Mouse (Mus musculus) testis, adult 2 months (tissue): ENCODE results near the gene Nhlrc4. TPM values are rescaled to one million over a fixed set of nuclear protein-coding genes. Genes with fewer than 3 reads are reported as not detected.

ENCODE experiments used
- H3K27ac ChIP-seq: fragments of 200-500 bp; 2 replicates; pipeline ENCODE4 v1.5.1; 2012; ENCODE audit warnings: low read depth, low read length; ENCODE audit not compliant: control insufficient read depth, insufficient read depth
- H3K27me3 ChIP-seq: fragments of 200-500 bp; 2 replicates; pipeline ENCODE4 v1.6.1; 2012; ENCODE audit warnings: mild to moderate bottlenecking, low read length, moderate library complexity; ENCODE audit not compliant: control insufficient read depth, insufficient read depth
- H3K36me3 ChIP-seq: fragments of 200-500 bp; 2 replicates; pipeline ENCODE4 v1.6.1; 2012; ENCODE audit warnings: mild to moderate bottlenecking, low read length; ENCODE audit not compliant: control insufficient read depth, insufficient read depth
- H3K4me1 ChIP-seq: fragments of 200-500 bp; 2 replicates; pipeline ENCODE4 v1.6.1; 2012; ENCODE audit warnings: low read length; ENCODE audit not compliant: control insufficient read depth, insufficient read depth
- H3K4me3 ChIP-seq: fragments of 200-500 bp; 2 replicates; pipeline ENCODE4 v1.5.1; 2012; ENCODE audit warnings: low read depth, mild to moderate bottlenecking, low read length, moderate library complexity, mixed read lengths; ENCODE audit not compliant: control insufficient read depth
- CTCF ChIP-seq: fragments of 200-500 bp; IDR thresholded peaks from 2 replicates; pipeline ENCODE4 v1.5.1; 2012; ENCODE audit warnings: low read depth, mild to moderate bottlenecking, inconsistent platforms, low read length, moderate library complexity; ENCODE audit not compliant: control insufficient read depth, insufficient read depth, insufficient replicate concordance
- POLR2A ChIP-seq: fragments of 200-500 bp; IDR thresholded peaks from 2 replicates; pipeline ENCODE4 v1.6.1; 2012; ENCODE audit warnings: low read depth, mild to moderate bottlenecking, inconsistent platforms, low read length, moderate library complexity; ENCODE audit not compliant: control insufficient read depth
- polyA plus RNA-seq: library from polyadenylated mRNA; depleted of rRNA; stranded (reverse); fragments of >200 nt; gene quantifications from 2 replicates; pipeline ENCODE4 v1.2.3, GENCODE M21; 2012

Nhlrc4 gene
- polyA plus RNA-seq, 1 experiment: 0.40 TPM

GRCm38 (mm10) chr17:25950706-25951105, 5.9 kb upstream of the Nhlrc4 start:
- Histone ChIP-seq H3K4me1 (peaks cover 3% of the 10 kb centered on the region), H3K36me3 (no peaks in the 10 kb centered on the region), H3K27ac (no peak overlapping the region), H3K27me3 (no peaks in the 10 kb centered on the region), H3K4me3 (no peak overlapping the region)
- TF ChIP-seq POLR2A (no peak), CTCF (no peak)

GRCm38 (mm10) chr17:25949981-25950380, 5.2 kb upstream of the Nhlrc4 start:
- TF ChIP-seq POLR2A: no peak
- TF ChIP-seq CTCF: no peak
- Histone ChIP-seq H3K27ac (no peak overlapping the region), H3K36me3 (no peaks in the 10 kb centered on the region), H3K27me3 (no peaks in the 10 kb centered on the region), H3K4me3 (no peak overlapping the region), H3K4me1 (peaks cover 3% of the 10 kb centered on the region)

- TF ChIP-seq CTCF: no peak
- no peak for TF ChIP-seq POLR2A
- Histone ChIP-seq H3K36me3 (no peaks in the 10 kb centered on the region), H3K4me1 (peaks cover 3% of the 10 kb centered on the region), H3K27ac (no peak overlapping the region), H3K27me3 (no peaks in the 10 kb centered on the region), H3K4me3 (no peak overlapping the region)
Measured at GRCm38 (mm10) chr17:25948051-25948450, 3.3 kb upstream of the Nhlrc4 start.

DNA sequence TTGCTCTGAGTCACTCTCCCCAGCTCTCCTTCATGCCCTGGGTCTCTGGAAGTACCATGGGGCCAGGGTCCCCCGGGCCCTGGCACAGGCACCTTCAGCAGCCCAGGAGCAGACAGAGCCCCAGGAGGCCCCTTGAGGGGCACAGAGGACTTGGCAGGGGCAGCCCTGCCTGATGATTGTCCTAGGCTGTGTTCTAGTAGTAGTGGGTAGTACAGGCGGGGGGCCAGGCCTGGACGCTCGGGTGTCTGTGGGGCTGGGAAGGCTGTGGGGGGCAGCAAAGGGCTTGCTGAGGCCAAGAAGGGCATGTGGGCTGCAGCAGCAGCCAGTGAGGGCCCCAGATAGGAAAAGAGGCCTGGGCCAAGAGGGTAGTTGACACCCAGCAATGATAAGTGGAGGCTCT, 2.8 kb upstream of the Nhlrc4 start:
- TF ChIP-seq POLR2A (no peak), CTCF (no peak)
- Histone ChIP-seq H3K36me3 (no peaks in the 10 kb centered on the region), H3K27me3 (no peaks in the 10 kb centered on the region), H3K27ac (no peak overlapping the region), H3K4me3 (no peak overlapping the region), H3K4me1 (peaks cover 3% of the 10 kb centered on the region)

DNA sequence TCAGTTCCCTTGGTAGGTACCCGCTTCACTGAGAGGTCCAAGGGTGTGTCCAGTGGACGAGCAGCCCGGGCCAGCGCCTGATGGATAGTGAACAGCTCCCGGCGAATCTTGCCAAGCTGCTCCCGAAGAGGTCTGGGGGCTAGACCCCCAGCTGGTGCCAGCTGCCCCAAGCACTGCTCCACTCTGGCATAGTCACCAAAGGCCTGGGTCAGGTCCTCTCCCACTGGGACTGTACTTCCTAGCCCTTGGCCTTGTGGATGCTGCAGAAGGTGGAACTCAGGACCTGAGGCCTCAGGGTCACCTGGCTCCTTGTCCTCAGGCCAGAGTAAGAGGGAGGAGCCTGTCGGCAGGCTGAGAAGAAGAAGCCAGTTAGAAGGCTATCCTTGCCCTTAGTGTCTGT, 2.1 kb upstream of the Nhlrc4 start:
- no peaks in the 10 kb centered on the region for H3K27me3 ChIP-seq
- TF ChIP-seq POLR2A (no peak), CTCF (no peak)
- H3K4me3 ChIP-seq: no peak overlapping the region
- H3K4me1 ChIP-seq: peaks cover 4% of the 10 kb centered on the region
- H3K27ac ChIP-seq: no peak overlapping the region
- no peaks in the 10 kb centered on the region for H3K36me3 ChIP-seq

DNA sequence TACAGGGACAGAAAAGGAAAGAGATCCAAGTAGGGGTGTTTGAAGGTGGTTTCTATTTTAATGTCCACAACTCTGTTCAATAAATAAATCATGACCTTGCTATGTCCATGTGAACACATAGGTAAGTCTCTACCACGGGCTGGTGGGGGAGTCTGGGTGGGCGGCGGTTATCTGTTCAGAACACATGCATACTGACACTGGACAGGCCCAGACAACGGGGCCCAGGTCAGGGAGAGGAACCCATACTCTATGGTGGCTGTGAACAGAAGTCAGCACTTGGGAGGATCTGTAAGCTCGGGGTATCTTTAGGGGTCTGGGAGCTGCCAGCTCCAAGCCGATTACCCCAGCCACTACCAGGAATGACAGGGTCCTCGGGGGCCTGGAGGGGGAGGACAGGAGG, 1.6 kb upstream of the Nhlrc4 start:
- TF ChIP-seq CTCF (no peak), POLR2A (no peak)

GRCm38 (mm10) chr17:25945517-25946155, 875 bp upstream of the Nhlrc4 start:
- Histone ChIP-seq H3K27me3 (no peaks in the 10 kb centered on the region), H3K4me3 (no peak overlapping the region), H3K27ac (no peak overlapping the region), H3K36me3 (no peaks in the 10 kb centered on the region), H3K4me1 (peaks cover 6% of the 10 kb centered on the region)
- no peak for TF ChIP-seq POLR2A
- no peak for TF ChIP-seq CTCF

More for the DNA sequence above, 1.6 kb upstream of the Nhlrc4 start:
- H3K36me3 ChIP-seq: no peaks in the 10 kb centered on the region
- H3K4me3 ChIP-seq: no peak overlapping the region
- no peaks in the 10 kb centered on the region for H3K27me3 ChIP-seq
- H3K4me1 ChIP-seq: peaks cover 2% of the 10 kb centered on the region; the same call in 1 of the 2 replicates
- H3K27ac ChIP-seq: no peak overlapping the region
